Mouse (Mus musculus) kidney, embryonic 14.5 days (tissue): ENCODE results near the gene Hoxa13. TPM values are rescaled to one million over a fixed set of nuclear protein-coding genes. Genes with fewer than 3 reads are reported as not detected.
A peak's percentile ranks its signal among the peaks of the same experiment; 100 is the strongest.

ENCODE experiments used
- ATAC-seq: fragments of 200-750 bp; cut with Nextera tagmentation; 2 replicates; pipeline ENCODE4 v1.8.0; 2017; ENCODE audit warnings: moderate number of reproducible peaks, mild to moderate bottlenecking, moderate TSS enrichment, moderate library complexity; ENCODE audit not compliant: low FRiP score, low TSS enrichment
- H3K27ac ChIP-seq: fragments of 300-500 bp; sonication (generic); 2 replicates; pipeline ENCODE4 v1.5.1; 2014; ENCODE audit warnings: low read depth, mild to moderate bottlenecking, low read length, moderate library complexity, mixed read lengths
- H3K27me3 ChIP-seq: fragments of 300-500 bp; sonication (generic); 2 replicates; pipeline ENCODE4 v1.6.1; 2014; ENCODE audit warnings: mild to moderate bottlenecking, low read length; ENCODE audit not compliant: control insufficient read depth, insufficient read depth
- H3K36me3 ChIP-seq: fragments of 300-500 bp; sonication (generic); 2 replicates; pipeline ENCODE4 v1.6.1; 2014; ENCODE audit warnings: low read length, mixed read lengths; ENCODE audit not compliant: control insufficient read depth, insufficient read depth
- H3K4me1 ChIP-seq: fragments of 300-500 bp; sonication (generic); 2 replicates; pipeline ENCODE4 v1.6.1; 2014; ENCODE audit warnings: low read length, mixed read lengths; ENCODE audit not compliant: control insufficient read depth, insufficient read depth
- H3K4me2 ChIP-seq: fragments of 300-500 bp; sonication (generic); replicated peaks from 2 replicates; pipeline ENCODE4 v1.6.1; 2014; ENCODE audit warnings: low read depth, mild to moderate bottlenecking, low read length
- H3K4me3 ChIP-seq: fragments of 300-500 bp; sonication (generic); 2 replicates; pipeline ENCODE4 v1.5.1; 2014; ENCODE audit warnings: mild to moderate bottlenecking, low read length
- H3K9ac ChIP-seq: fragments of 300-500 bp; sonication (generic); 2 replicates; pipeline ENCODE4 v1.6.1; 2014; ENCODE audit warnings: low read depth, mild to moderate bottlenecking, low read length, moderate library complexity
- H3K9me3 ChIP-seq: fragments of 300-500 bp; sonication (generic); 2 replicates; pipeline ENCODE4 v1.6.1; 2016; ENCODE audit warnings: low read length; ENCODE audit not compliant: control insufficient read depth
- WGBS: fragments of 180-500 bp; shearing (Covaris S2); extraction: QIAGEN DNeasy Blood & Tissue Kit; methylation state at CpG from one replicate; pipeline ENCODE4 v1.1.7; 2014; 5-methylcytosine and 5-hydroxymethylcytosine counted together
- polyA plus RNA-seq: library from polyadenylated mRNA; unstranded; fragments of >200 nt; fragmentation: Nextera tagmentation; extraction: Ambion mirVana; gene quantifications from 2 replicates; pipeline ENCODE4 v1.2.1, GENCODE M21; 2014

The Hoxa13 gene
- polyA plus RNA-seq, 1 experiment from 2014 or later = not detected

DNA sequence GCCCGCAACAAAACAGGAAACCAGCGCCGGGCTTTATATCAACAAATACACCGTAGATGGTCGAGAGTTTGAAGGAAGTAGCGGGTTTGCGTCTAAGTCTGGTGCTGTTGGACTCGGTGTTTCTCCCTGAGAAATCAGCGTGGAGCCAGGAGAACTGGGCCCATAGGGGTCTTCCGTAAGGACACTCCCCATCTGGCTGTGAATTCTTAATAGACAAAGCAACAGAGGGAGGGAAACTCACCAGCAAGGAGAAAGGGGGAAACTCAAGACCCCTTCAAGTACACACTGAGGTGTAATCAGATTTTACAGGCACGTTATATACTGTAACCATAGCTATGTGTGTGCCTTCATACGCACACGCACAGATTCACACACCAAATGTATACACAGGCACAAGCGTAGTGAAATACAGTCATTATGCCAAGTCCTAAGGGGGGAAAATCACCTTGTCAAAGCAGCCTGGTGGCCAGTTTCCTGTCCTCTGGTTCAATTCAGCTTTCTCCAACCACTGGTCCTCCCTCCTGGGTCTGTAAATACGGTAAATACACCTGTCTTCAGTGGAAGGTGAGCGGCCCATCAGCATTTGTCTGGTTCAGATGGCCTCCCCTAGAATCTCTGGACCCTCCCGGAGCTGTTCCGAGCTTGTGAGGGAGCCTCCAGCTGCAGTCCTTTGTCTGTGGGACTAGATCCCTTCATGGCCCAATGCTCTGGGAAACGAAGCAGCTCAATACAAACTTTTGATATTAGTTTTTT is 5.4 kb upstream of the Hoxa13 start:
- WGBS = 1% methylated on average over 19 of the region's 19 CpGs
- no peaks in the 10 kb centered on the region for H3K9me3 ChIP-seq
- H3K4me3 ChIP-seq = no peak overlapping the region
- peaks cover 86% of the 10 kb centered on the region for H3K27me3 ChIP-seq
- H3K4me2 ChIP-seq = no peak overlapping the region
- H3K4me1 ChIP-seq = no peaks in the 10 kb centered on the region
- no peak overlapping the region for H3K9ac ChIP-seq
- no peak overlapping the region for H3K27ac ChIP-seq
- no peaks in the 10 kb centered on the region for H3K36me3 ChIP-seq
- no peak for ATAC-seq

GRCm38 (mm10) chr6:52265306-52265912 is 4.7 kb upstream of the Hoxa13 start:
- H3K27me3 ChIP-seq = peaks cover 86% of the 10 kb centered on the region
- 2% methylated on average over 18 of the region's 18 CpGs for WGBS
- no peak overlapping the region for H3K4me2 ChIP-seq
- H3K27ac ChIP-seq = no peak overlapping the region
- no peaks in the 10 kb centered on the region for H3K9me3 ChIP-seq
- ATAC-seq = no peak
- no peak overlapping the region for H3K9ac ChIP-seq
- no peaks in the 10 kb centered on the region for H3K36me3 ChIP-seq
- no peak overlapping the region for H3K4me3 ChIP-seq
- H3K4me1 ChIP-seq = no peaks in the 10 kb centered on the region

- Histone ChIP-seq H3K4me3 (no peak overlapping the region), H3K27ac (no peak overlapping the region), H3K4me1 (peaks cover 4% of the 10 kb centered on the region; the same call in 1 of the 2 replicates), H3K9ac (no peak overlapping the region), H3K4me2 (no peak overlapping the region), H3K36me3 (no peaks in the 10 kb centered on the region), H3K27me3 (peaks cover 86% of the 10 kb centered on the region), H3K9me3 (no peaks in the 10 kb centered on the region)
- 7% methylated on average over 5 of the region's 5 CpGs for WGBS
- ATAC-seq = no peak
These were observed 3.6 kb upstream of the Hoxa13 start for GRCm38 (mm10) chr6:52264106-52264790.

- WGBS = under 1% methylated on average over 6 of the region's 6 CpGs
- no peak overlapping the region for H3K4me2 ChIP-seq
- H3K9me3 ChIP-seq = no peaks in the 10 kb centered on the region
- peaks cover 4% of the 10 kb centered on the region; the same call in 1 of the 2 replicates for H3K4me1 ChIP-seq
- H3K4me3 ChIP-seq = no peak overlapping the region
- no peaks in the 10 kb centered on the region for H3K36me3 ChIP-seq
- H3K9ac ChIP-seq = no peak overlapping the region
- no peak overlapping the region for H3K27ac ChIP-seq
- peaks cover 84% of the 10 kb centered on the region for H3K27me3 ChIP-seq
- ATAC-seq = no peak
These were observed 2.6 kb upstream of the Hoxa13 start for GRCm38 (mm10) chr6:52263321-52263585.

DNA sequence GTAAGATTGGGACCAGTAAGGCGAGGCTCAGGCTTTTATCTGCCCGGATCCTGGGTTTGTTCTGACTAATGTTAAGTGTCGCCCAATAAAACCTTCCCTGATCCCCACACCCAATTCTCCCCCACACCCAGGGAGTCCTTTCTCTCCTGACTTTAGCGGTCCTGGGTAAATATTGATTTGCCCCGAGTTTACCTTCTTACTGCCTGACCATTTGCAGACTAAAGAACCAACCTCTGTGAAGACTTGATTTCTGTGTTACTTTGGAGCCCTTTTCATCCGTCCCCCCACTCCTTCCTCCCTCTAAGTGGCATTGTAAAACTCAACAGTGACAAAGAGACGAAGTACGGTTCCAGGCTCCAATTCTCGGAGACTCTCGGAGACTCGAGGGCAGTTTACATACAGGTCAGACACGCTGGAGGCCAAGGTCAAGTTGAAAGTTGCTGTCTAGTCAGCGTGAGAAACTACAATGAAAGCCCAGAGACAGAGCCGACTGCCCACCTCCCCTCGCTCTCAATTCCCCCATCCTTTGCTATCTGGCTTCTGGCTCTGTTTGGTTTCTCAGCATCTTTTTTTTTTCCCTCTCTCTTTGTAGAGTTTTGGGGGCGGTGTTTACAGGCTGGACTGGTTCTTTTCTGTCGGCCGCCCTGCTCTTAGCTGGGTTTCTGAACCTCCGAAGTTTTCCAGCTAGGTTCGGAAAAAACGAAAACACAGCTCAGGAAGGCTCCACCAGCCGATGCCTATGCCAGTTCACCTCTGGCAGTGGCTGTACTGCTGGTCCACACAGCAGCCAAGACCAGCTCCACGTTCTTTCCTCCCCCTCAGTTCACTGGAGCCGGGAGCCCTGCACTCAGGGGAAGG is 2.0 kb upstream of the Hoxa13 start:
- Histone ChIP-seq H3K9me3 (no peaks in the 10 kb centered on the region), H3K27me3 (peaks cover 83% of the 10 kb centered on the region), H3K27ac (no peak overlapping the region), H3K9ac (no peak overlapping the region), H3K4me2 (no peak overlapping the region), H3K4me3 (no peak overlapping the region), H3K36me3 (no peaks in the 10 kb centered on the region), H3K4me1 (peaks cover 4% of the 10 kb centered on the region; the same call in 1 of the 2 replicates)
- ATAC-seq = no peak
- WGBS = under 1% methylated on average over 24 of the region's 24 CpGs

DNA sequence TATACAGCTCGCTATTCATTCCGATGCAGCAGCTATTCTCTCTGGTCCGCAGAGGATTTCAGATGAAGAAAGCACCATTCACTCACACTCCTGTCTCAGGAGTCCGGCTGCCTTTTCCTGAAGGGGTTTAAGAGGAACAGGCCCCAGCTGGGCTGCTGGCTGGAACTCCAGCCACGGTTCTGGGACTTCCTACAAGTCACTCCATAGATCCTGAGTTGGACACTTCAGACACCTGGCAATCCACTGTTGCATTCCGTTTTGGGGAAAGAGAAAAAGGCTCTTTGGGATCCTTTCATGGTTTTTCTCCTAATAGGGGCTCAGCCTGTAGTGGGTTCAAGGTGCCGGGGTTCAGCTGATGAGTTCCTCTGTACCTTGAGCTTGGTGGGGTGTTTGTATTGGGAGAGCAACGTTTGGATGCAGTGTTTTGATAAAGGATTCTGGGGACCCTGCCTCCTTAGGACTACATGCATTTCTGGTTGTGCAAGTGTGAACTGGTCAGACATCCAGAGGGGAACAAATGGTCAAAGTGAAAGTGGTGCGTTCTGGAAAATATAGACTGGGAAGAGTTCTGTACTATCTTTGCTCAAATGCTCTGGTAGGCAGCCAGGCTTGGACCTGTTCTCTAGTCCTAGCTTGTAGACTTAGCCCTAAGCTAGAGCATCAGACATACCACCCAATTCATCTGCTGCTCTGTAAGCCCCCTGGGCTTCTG is 1.2 kb upstream of the Hoxa13 start:
- 3% methylated on average over 9 of the region's 9 CpGs for WGBS
- no peak overlapping the region for H3K4me2 ChIP-seq
- no peak overlapping the region for H3K4me3 ChIP-seq
- no peak overlapping the region for H3K9ac ChIP-seq
- H3K27me3 ChIP-seq = peaks cover 83% of the 10 kb centered on the region
- H3K4me1 ChIP-seq = peaks cover 4% of the 10 kb centered on the region; the same call in 1 of the 2 replicates
- ATAC-seq = no peak
- H3K36me3 ChIP-seq = no peaks in the 10 kb centered on the region
- no peak overlapping the region for H3K27ac ChIP-seq
- H3K9me3 ChIP-seq = no peaks in the 10 kb centered on the region

DNA sequence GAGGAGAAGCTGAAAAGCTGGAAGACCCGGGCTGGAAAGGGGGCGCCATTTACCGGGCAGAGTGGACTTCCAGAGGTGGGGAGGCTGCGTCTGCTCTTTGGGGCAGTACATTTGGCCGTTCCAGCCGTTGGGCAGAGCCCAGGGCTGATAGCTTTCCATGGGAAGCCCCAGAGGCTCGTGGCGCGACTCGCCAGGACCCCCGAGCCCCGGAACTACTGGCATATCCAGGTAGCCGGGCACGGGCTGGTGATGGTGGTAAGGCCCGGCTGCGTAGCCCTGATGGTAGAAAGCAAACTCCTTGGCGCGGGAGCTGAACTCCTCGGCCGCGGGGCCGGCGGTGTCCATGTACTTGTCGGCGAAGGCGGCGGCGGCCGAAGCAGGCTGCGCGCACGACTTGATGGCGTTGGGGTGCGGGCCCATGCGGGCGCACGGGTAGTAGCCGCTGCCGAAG is 844 bp downstream of the Hoxa13 start:
- ATAC-seq = no peak
- 1% methylated on average over 37 of the region's 39 CpGs for WGBS
- Histone ChIP-seq H3K4me2 (peak overlapping the region; percentile 68), H3K4me1 (peaks cover 4% of the 10 kb centered on the region; the same call in 1 of the 2 replicates), H3K36me3 (no peaks in the 10 kb centered on the region), H3K4me3 (peak overlapping the region; percentile 39), H3K9me3 (no peaks in the 10 kb centered on the region), H3K9ac (no peak overlapping the region), H3K27ac (no peak overlapping the region), H3K27me3 (peaks cover 83% of the 10 kb centered on the region)

DNA sequence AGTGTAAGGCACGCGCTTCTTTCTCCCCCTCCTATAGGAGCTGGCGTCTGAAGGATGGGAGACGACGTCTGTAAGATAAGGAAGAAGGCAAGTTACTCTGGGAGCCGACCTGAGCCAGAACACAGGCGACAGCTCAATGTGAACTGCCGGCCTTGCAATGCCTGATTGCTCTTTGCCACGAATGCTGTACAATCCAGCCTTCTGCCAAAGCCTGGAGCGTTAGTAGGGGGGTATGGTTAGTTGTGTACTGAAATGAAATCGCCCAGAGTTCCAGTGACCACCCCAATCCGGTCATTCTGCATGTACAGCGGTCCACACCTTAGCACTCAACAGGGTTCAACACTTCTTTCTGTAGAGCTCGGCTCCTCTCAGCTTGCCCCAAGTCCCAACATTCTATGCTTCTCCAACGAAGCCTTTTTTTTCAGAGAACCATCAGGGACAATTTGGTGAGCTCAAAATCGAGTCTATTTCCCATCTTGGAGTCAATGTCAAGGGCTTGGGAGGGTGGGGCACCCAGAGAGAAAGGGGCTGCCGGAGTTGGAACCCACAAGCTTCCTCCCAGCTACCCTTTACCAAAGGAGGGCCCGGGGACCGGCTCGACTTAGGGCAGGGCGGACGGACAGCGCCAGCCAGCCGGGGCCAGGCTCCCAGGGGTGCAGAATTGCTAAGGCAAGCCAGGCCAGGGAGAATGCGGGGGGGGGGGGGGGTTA is 1.4 kb downstream of the Hoxa13 start:
- H3K36me3 ChIP-seq = no peaks in the 10 kb centered on the region
- H3K9ac ChIP-seq = no peak overlapping the region
- H3K27ac ChIP-seq = no peak overlapping the region
- under 1% methylated on average over 24 of the region's 25 CpGs for whole genome bisulfite sequencing
- H3K4me2 ChIP-seq = no peak overlapping the region
- H3K4me3 ChIP-seq = peak overlapping the region; percentile 39; the same call in 1 of the 2 replicates
- peaks cover 78% of the 10 kb centered on the region for H3K27me3 ChIP-seq
- H3K4me1 ChIP-seq = peaks cover 4% of the 10 kb centered on the region; the same call in 1 of the 2 replicates
- no peaks in the 10 kb centered on the region for H3K9me3 ChIP-seq
- ATAC-seq = no peak
